Mouse (Mus musculus) kidney, embryonic 14.5 days (tissue): ENCODE measurements at regions not wholly inside any gene's neighbourhood (a gene's known extent, or its start where the extent isn't known, plus 50 kb on each side); places are given as distances from the start of the nearest gene placed in this dataset.

ENCODE experiments used
- ATAC-seq: fragments of 200-750 bp; cut with Nextera tagmentation; 2 replicates; pipeline ENCODE4 v1.8.0; 2017; ENCODE audit warnings: moderate number of reproducible peaks, mild to moderate bottlenecking, moderate TSS enrichment, moderate library complexity; ENCODE audit not compliant: low FRiP score, low TSS enrichment
- H3K27ac ChIP-seq: fragments of 300-500 bp; sonication (generic); 2 replicates; pipeline ENCODE4 v1.5.1; 2014; ENCODE audit warnings: low read depth, mild to moderate bottlenecking, low read length, moderate library complexity, mixed read lengths
- H3K27me3 ChIP-seq: fragments of 300-500 bp; sonication (generic); 2 replicates; pipeline ENCODE4 v1.6.1; 2014; ENCODE audit warnings: mild to moderate bottlenecking, low read length; ENCODE audit not compliant: control insufficient read depth, insufficient read depth
- H3K36me3 ChIP-seq: fragments of 300-500 bp; sonication (generic); 2 replicates; pipeline ENCODE4 v1.6.1; 2014; ENCODE audit warnings: low read length, mixed read lengths; ENCODE audit not compliant: control insufficient read depth, insufficient read depth
- H3K4me1 ChIP-seq: fragments of 300-500 bp; sonication (generic); 2 replicates; pipeline ENCODE4 v1.6.1; 2014; ENCODE audit warnings: low read length, mixed read lengths; ENCODE audit not compliant: control insufficient read depth, insufficient read depth
- H3K4me2 ChIP-seq: fragments of 300-500 bp; sonication (generic); replicated peaks from 2 replicates; pipeline ENCODE4 v1.6.1; 2014; ENCODE audit warnings: low read depth, mild to moderate bottlenecking, low read length
- H3K4me3 ChIP-seq: fragments of 300-500 bp; sonication (generic); 2 replicates; pipeline ENCODE4 v1.5.1; 2014; ENCODE audit warnings: mild to moderate bottlenecking, low read length
- H3K9ac ChIP-seq: fragments of 300-500 bp; sonication (generic); 2 replicates; pipeline ENCODE4 v1.6.1; 2014; ENCODE audit warnings: low read depth, mild to moderate bottlenecking, low read length, moderate library complexity
- H3K9me3 ChIP-seq: fragments of 300-500 bp; sonication (generic); 2 replicates; pipeline ENCODE4 v1.6.1; 2016; ENCODE audit warnings: low read length; ENCODE audit not compliant: control insufficient read depth
- WGBS: fragments of 180-500 bp; shearing (Covaris S2); extraction: QIAGEN DNeasy Blood & Tissue Kit; methylation state at CpG from one replicate; pipeline ENCODE4 v1.1.7; 2014; 5-methylcytosine and 5-hydroxymethylcytosine counted together

DNA sequence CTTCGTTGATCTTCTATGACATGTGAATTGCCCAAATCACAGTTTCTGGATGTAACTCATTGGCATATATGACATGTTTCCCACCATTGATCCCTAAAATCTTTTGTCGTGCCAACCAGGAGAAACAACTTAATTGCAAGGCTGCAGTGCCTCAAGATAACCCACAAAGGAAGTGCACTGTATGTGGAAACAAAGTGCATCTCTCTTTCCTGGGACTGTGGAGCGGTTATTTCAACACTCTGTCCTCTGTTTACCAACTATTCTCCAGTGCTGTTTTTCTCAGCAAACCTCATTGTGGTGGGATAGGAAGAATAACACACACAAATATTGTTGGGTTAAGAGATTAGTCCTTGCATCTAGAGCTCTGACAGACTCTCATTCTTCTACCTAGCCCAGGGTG is 119.8 kb upstream of the Ankrd55 start:
- Histone ChIP-seq H3K27me3 (no peaks in the 10 kb centered on the region), H3K36me3 (no peaks in the 10 kb centered on the region), H3K9me3 (no peaks in the 10 kb centered on the region), H3K9ac (no peak overlapping the region), H3K27ac (no peak overlapping the region), H3K4me3 (no peak overlapping the region), H3K4me1 (no peaks in the 10 kb centered on the region), H3K4me2 (no peak overlapping the region)
- no peak for ATAC-seq
- 84% methylated on average over 3 of the region's 3 CpGs for WGBS

DNA sequence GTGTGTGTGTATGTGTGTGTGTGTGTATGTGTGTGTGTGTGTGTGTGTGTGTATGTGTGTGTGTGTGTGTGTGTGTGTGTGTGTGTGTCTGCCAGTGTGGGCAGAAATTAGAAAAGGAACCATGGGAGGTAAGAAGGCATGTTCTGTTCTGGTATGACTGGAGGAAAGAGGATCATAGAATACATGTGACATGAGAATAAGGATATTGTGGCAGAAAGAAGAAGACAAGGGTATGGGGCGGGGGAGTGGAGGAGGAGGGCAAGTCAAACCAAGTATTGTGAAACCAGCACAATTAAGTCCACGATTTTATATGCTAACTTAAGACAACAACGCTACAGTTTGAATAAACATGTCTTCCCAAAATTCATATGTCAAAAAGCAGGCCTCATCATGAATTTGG is 117.4 kb upstream of the Ankrd55 start:
- Histone ChIP-seq H3K27me3 (no peaks in the 10 kb centered on the region), H3K9me3 (no peaks in the 10 kb centered on the region), H3K9ac (no peak overlapping the region), H3K4me2 (no peak overlapping the region), H3K27ac (no peak overlapping the region), H3K4me1 (no peaks in the 10 kb centered on the region), H3K4me3 (no peak overlapping the region), H3K36me3 (no peaks in the 10 kb centered on the region)
- ATAC-seq = no peak
- WGBS = 88% methylated on average over 3 of the region's 3 CpGs

DNA sequence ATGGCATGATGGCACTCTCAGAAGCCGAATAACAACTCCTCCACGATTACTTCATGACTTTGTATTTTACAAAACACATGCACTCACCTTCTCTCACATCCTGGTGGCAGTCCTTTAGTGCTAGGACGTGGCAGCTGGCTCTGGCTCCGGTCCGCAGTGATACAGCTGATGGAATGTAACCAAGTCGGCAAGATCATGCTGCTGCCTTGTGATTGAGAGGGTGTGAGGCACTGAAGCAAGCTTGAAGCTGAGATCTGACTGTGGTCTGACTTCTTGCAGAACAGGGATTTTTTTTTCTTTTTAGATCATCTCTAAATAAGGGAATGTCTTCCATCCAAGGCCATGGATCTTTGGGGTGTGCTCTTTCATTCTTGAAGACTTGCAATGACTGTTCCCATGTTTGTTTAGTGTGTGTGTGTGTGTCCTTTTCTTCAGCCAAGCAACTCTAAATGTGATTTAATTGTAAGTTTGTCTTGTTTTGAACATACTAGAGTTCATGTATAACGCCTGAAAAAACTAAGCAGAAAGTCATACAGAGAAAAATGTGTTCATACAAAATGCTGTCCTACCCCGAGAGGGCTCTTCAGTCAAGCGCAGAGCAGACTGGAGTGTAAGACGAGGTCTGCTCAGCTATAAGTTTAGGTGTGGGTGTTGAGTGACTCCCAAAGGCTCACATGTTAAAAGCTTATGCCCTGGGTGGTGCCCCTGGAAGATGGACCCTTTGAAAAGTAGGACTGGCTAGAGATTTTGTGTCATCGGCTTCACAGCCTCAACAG is 116.1 kb upstream of the Ankrd55 start:
- no peaks in the 10 kb centered on the region for H3K9me3 ChIP-seq
- no peak overlapping the region for H3K4me3 ChIP-seq
- no peaks in the 10 kb centered on the region for H3K4me1 ChIP-seq
- 84% methylated on average over 11 of the region's 11 CpGs for WGBS
- no peak overlapping the region for H3K27ac ChIP-seq
- H3K36me3 ChIP-seq = no peaks in the 10 kb centered on the region
- no peak for ATAC-seq
- no peak overlapping the region for H3K4me2 ChIP-seq
- H3K9ac ChIP-seq = no peak overlapping the region
- no peaks in the 10 kb centered on the region for H3K27me3 ChIP-seq

DNA sequence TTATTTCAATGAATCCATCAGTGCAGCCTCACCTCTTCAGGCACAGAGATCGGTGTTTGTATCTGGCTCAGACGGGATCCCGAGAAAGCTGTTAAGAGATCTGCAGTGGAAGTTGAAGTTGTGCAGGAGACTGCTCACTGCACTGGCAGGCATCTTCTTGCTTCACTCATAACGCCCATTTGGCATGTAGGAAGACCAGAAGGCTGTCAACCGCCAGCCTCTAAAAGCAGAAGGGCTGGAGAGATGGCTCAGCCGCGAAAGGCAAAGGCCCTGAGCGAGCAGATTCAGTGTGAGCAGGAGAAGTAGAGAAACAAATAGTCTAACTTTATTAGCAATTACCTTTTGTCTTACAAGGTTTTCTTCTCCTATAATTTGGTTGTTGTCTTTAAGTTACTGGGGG is 114.3 kb upstream of the Ankrd55 start:
- Histone ChIP-seq H3K4me2 (no peak overlapping the region), H3K9ac (no peak overlapping the region), H3K4me3 (no peak overlapping the region), H3K27ac (no peak overlapping the region), H3K27me3 (no peaks in the 10 kb centered on the region), H3K9me3 (no peaks in the 10 kb centered on the region), H3K36me3 (no peaks in the 10 kb centered on the region), H3K4me1 (no peaks in the 10 kb centered on the region)
- no peak for ATAC-seq
- WGBS = 84% methylated on average over 8 of the region's 8 CpGs

DNA sequence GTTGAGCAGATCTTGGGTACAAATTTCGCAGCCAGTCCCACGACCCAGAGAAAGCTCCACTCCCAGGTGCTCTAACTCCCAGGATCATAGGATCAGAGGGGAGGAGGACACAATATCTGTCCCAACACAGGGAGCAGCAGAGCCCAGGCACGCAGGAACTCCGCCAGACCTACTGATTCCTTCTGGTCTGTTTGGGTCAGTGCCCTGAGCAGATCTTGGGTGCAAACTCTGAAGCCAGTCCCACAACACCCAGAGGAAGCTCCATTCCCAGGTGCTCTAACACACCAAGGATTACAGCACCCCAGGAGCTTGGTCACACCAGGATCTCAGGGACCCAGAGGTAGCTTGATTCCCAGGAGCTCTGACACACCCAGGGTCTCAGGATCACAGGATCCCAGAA is 110.2 kb upstream of the Ankrd55 start:
- no peaks in the 10 kb centered on the region for H3K4me1 ChIP-seq
- H3K27me3 ChIP-seq = no peaks in the 10 kb centered on the region
- no peak overlapping the region for H3K9ac ChIP-seq
- H3K27ac ChIP-seq = no peak overlapping the region
- no peak for ATAC-seq
- no peaks in the 10 kb centered on the region for H3K36me3 ChIP-seq
- no peaks in the 10 kb centered on the region for H3K9me3 ChIP-seq
- no peak overlapping the region for H3K4me3 ChIP-seq
- 91% methylated on average over 4 of the region's 4 CpGs for WGBS
- no peak overlapping the region for H3K4me2 ChIP-seq

DNA sequence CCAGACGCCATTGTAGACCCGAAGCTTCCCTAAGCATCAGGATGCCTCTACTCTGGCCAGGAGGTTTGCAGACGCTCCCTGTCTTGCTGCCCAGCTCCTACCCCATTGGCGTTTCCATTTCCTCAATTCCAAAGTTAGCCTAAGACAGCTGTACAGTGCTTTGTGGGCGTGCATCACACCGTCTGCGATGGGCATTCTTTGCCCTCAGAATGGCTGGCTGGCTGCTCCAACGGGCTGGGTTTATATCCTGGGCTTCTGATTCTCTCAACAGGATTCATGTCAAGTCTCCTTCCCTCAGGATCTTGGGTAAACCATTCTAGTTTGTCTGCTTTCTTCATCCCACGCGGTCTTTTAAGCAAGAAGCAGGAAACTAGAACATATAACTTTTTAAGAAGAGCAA is 104.3 kb upstream of the Ankrd55 start:
- Histone ChIP-seq H3K4me1 (peaks cover 24% of the 10 kb centered on the region), H3K27me3 (no peaks in the 10 kb centered on the region), H3K4me3 (no peak overlapping the region), H3K9ac (no peak overlapping the region), H3K27ac (no peak overlapping the region), H3K36me3 (no peaks in the 10 kb centered on the region), H3K4me2 (no peak overlapping the region), H3K9me3 (no peaks in the 10 kb centered on the region)
- WGBS = 93% methylated on average over 10 of the region's 10 CpGs
- no peak for ATAC-seq

DNA sequence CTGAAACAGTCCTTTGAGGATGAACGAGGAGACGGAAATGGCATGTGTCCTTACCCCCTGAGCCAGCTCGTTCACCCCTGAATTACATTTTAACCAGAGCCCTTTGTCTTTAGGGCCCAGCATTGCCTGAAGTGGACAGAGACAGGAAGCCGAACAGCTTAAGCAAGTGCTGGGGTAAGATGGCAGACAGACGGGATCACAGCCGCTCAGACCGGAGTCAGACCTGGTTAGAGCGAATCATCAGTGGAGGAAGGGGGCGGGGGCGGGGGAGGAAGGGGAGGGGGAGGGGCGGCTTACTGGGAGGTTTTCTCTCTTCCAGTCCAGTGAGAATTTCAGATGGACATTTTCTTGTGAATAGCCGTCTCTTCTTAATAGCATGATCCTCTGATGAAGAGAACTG is 103.1 kb upstream of the Ankrd55 start:
- H3K4me1 ChIP-seq = peaks cover 34% of the 10 kb centered on the region
- 26% methylated on average over 10 of the region's 12 CpGs for WGBS
- no peaks in the 10 kb centered on the region for H3K36me3 ChIP-seq
- no peak overlapping the region for H3K9ac ChIP-seq
- peak overlapping the region; percentile 22 for H3K4me2 ChIP-seq
- ATAC-seq = peak; percentile 51; the same call in 1 of the 2 replicates
- no peaks in the 10 kb centered on the region for H3K9me3 ChIP-seq
- H3K27me3 ChIP-seq = no peaks in the 10 kb centered on the region
- H3K4me3 ChIP-seq = no peak overlapping the region
- H3K27ac ChIP-seq = no peak overlapping the region

DNA sequence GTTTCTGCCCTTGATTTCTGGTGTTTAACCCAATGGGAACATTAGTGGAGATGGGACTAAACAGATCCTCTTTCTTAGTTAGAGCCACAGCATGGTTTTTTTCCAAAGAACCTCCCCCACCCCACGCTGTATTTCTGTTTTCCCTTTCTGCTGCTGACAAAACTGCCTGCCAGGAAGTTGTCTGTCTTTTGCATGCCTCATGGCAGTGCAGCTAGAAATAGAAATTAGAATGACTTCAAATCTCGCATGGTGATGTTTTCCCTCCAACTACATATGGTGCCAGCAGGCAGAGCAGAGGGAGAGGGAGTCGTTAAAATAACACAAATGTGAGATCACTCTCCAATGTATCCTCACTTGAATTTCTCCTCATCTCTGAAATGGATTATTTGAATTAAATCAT is 101.0 kb upstream of the Ankrd55 start:
- WGBS = 51% methylated on average over 3 of the region's 3 CpGs
- Histone ChIP-seq H3K4me3 (no peak overlapping the region), H3K9me3 (no peaks in the 10 kb centered on the region), H3K27ac (no peak overlapping the region), H3K4me1 (peaks cover 40% of the 10 kb centered on the region), H3K27me3 (no peaks in the 10 kb centered on the region), H3K9ac (no peak overlapping the region), H3K4me2 (no peak overlapping the region), H3K36me3 (no peaks in the 10 kb centered on the region)
- no peak for ATAC-seq

DNA sequence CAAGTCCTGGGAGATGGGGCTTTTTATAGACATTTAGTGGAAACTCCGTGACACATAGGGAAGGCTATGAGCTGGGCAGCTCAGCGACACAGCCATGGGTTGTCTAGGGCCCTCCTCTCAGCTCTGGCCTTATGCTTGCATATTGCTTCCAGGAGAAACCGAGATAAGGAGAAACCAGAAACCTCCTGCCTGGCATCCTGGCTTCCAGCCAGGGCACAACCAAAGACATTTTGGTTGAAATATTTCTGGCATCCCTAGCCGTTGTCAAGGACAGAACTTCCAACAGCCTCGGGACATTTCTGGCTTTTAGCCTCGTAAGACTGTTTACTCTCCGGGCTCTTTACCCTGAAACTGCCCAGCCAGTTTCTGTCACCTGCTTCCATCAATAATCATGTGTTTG is 99.9 kb upstream of the Ankrd55 start:
- Histone ChIP-seq H3K9me3 (no peaks in the 10 kb centered on the region), H3K27me3 (no peaks in the 10 kb centered on the region), H3K27ac (peak overlapping the region; percentile 39; the same call in 1 of the 2 replicates), H3K36me3 (no peaks in the 10 kb centered on the region), H3K4me2 (no peak overlapping the region), H3K4me3 (no peak overlapping the region), H3K9ac (no peak overlapping the region), H3K4me1 (peaks cover 40% of the 10 kb centered on the region)
- WGBS = 75% methylated on average over 7 of the region's 7 CpGs
- no peak for ATAC-seq
